ENCODE assay signal across 8 mouse cellular contexts in the genomic region with DNA sequence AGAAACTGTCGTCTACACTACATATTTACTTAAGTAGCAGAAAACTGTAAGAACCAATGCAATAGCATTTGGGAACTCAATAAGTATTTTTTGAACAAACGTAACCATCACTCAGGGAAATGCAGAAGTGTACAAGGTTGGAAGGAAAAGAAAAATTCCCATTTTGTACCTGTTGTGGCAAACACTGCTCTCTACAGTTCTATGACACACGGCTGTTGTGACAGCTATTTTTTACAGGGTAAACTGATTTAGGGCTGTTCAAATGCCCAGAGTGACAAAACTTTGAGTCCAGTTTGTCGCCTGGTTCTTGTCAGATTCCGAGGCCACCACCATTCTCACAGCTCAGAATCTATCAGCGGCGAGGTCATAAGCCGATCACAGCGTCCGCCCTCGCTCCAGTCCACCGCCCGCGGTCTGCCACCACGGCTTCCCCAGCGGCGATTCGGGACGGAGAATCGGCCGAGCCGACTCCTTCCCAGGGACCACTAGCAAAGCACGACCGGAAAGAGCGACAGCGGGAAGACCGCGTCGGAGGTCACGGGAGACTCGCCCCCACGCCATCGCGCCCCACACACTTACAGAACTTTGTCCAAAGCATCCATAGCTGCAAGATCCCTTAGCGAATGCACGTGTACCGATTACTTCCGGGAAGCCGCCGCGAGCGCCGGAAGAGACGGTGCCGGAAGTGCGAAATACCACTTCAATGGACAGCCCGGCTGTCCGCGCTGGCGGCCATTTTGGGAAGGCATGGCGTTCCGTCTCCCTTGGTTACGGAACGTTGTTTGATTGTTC. TPM values are rescaled to one million over a fixed set of nuclear protein-coding genes. Genes with fewer than 3 reads are reported as not detected.
DNase-seq lines count a peak whose midpoint lies in the region; ATAC-seq lines count a peak whose summit lies in the region.

A gene (minus strand): TSS at position 663 of the 792 bp plus-strand sequence.

- H3K4me3 ChIP-seq in heart, embryonic 11.5 days (ENCODE audit: low read depth, low read length) = peak within 1 kb of the TSS; percentile 71
- peak within 1 kb of the TSS; percentile 84 for H3K4me3 ChIP-seq in kidney, embryonic 16.5 days (ENCODE audit: low read length)
- H3K4me3 ChIP-seq in liver, embryonic 12.5 days = peak within 1 kb of the TSS; percentile 87
- H3K4me3 ChIP-seq in stomach, embryonic 15.5 days (replicated peaks) = peak within 1 kb of the TSS; percentile 87

- peak; percentile 96 for ATAC-seq in erythroblast, adult 5-6 weeks (replicated peaks; ENCODE audit: low FRiP score, poor library complexity, severe bottlenecking)
- ATAC-seq in heart, embryonic 11.5 days (replicated peaks; ENCODE audit: insufficient number of reproducible peaks, low FRiP score, low TSS enrichment) = peak; percentile 83; the same call in 1 of the 2 replicates
- peak; percentile 93 for ATAC-seq in kidney, embryonic 16.5 days (ENCODE audit: low FRiP score, low TSS enrichment)
- peak; percentile 88 for ATAC-seq in liver, embryonic 12.5 days
- peak; percentile 88 for ATAC-seq in stomach, embryonic 15.5 days (ENCODE audit: insufficient read depth, low FRiP score, low read depth)

- peak within 1 kb of the TSS; percentile 32; the same call in 1 of the 2 replicates for H3K27ac ChIP-seq in heart, embryonic 11.5 days (ENCODE audit: low read depth, low read length)
- H3K27ac ChIP-seq in kidney, embryonic 16.5 days (ENCODE audit: low read length) = peak within 1 kb of the TSS; percentile 73
- peak within 1 kb of the TSS; percentile 81 for H3K27ac ChIP-seq in liver, embryonic 12.5 days
- peak within 1 kb of the TSS; percentile 75 for H3K27ac ChIP-seq in stomach, embryonic 15.5 days

- peak; percentile 90 for DNase-seq in CD4-positive helper T cell, adult 2 months (ENCODE audit: low read depth, low spot score)
- peak; percentile 95 for DNase-seq in brain, adult 2 months (ENCODE audit: low read depth, low spot score)
- DNase-seq in natural killer cell, adult 2 months (ENCODE audit: low spot score in 2 of 2) = peak; percentile 70 to 79

- WGBS in heart, embryonic 11.5 days (ENCODE audit: insufficient replicate concordance) = 1% methylated on average over 54 of the region's 54 CpGs
- under 1% methylated on average over 54 of the region's 54 CpGs for WGBS in kidney, embryonic 16.5 days
- under 1% methylated on average over 54 of the region's 54 CpGs for WGBS in liver, embryonic 12.5 days (ENCODE audit: insufficient replicate concordance)
- WGBS in stomach, embryonic 15.5 days = under 1% methylated on average over 54 of the region's 54 CpGs

- peaks cover 15% of the 10 kb centered on the region for H3K36me3 ChIP-seq in heart, embryonic 11.5 days (ENCODE audit: control insufficient read depth, insufficient read depth, low read length)
- peaks cover 44% of the 10 kb centered on the region for H3K36me3 ChIP-seq in kidney, embryonic 16.5 days (ENCODE audit: insufficient read depth, low read length)
- H3K36me3 ChIP-seq in liver, embryonic 12.5 days = peaks cover 74% of the 10 kb centered on the region
- H3K36me3 ChIP-seq in stomach, embryonic 15.5 days = peaks cover 15% of the 10 kb centered on the region; the same call in 1 of the 2 replicates

- peak within 1 kb of the TSS; percentile 77 for H3K9ac ChIP-seq in heart, embryonic 11.5 days (ENCODE audit: low read depth, low read length)
- H3K9ac ChIP-seq in kidney, embryonic 16.5 days (replicated peaks; ENCODE audit: low read length) = peak within 1 kb of the TSS; percentile 78
- H3K9ac ChIP-seq in liver, embryonic 12.5 days = peak within 1 kb of the TSS; percentile 80
- peak within 1 kb of the TSS; percentile 53 for H3K9ac ChIP-seq in stomach, embryonic 15.5 days

- H3K4me1 ChIP-seq in heart, embryonic 11.5 days (ENCODE audit: control insufficient read depth, insufficient read depth, low read length) = no peaks in the 10 kb centered on the region
- H3K4me1 ChIP-seq in kidney, embryonic 16.5 days (ENCODE audit: insufficient read depth, low read length) = peaks cover 8% of the 10 kb centered on the region; the same call in 1 of the 2 replicates
- peaks cover 34% of the 10 kb centered on the region for H3K4me1 ChIP-seq in liver, embryonic 12.5 days
- H3K4me1 ChIP-seq in stomach, embryonic 15.5 days = no peaks in the 10 kb centered on the region

- peak within 1 kb of the TSS; percentile 76 for H3K4me2 ChIP-seq in heart, embryonic 11.5 days
- peak within 1 kb of the TSS; percentile 67 for H3K4me2 ChIP-seq in kidney, embryonic 16.5 days (replicated peaks; ENCODE audit: low read depth, low read length)
- H3K4me2 ChIP-seq in liver, embryonic 12.5 days = peak within 1 kb of the TSS; percentile 80
- H3K4me2 ChIP-seq in stomach, embryonic 15.5 days = peak within 1 kb of the TSS; percentile 69

- no peaks in the 10 kb centered on the region for H3K27me3 ChIP-seq in heart, embryonic 11.5 days (ENCODE audit: control insufficient read depth, insufficient read depth, low read length)
- H3K27me3 ChIP-seq in kidney, embryonic 16.5 days (ENCODE audit: insufficient read depth, low read length) = no peaks in the 10 kb centered on the region
- no peaks in the 10 kb centered on the region for H3K27me3 ChIP-seq in liver, embryonic 12.5 days (replicated peaks)
- H3K27me3 ChIP-seq in stomach, embryonic 15.5 days (replicated peaks) = no peaks in the 10 kb centered on the region

- no peaks in the 10 kb centered on the region for H3K9me3 ChIP-seq in heart, embryonic 11.5 days (replicated peaks; ENCODE audit: control insufficient read depth, low read length)
- no peaks in the 10 kb centered on the region for H3K9me3 ChIP-seq in kidney, embryonic 16.5 days (ENCODE audit: low read length)
- no peaks in the 10 kb centered on the region for H3K9me3 ChIP-seq in liver, embryonic 12.5 days (replicated peaks)
- no peaks in the 10 kb centered on the region for H3K9me3 ChIP-seq in stomach, embryonic 15.5 days

RNA-seq across cellular contexts. Expression of the gene that starts here (rescaled TPM):
- 24.6 and 26.8 TPM in 2 replicates for total RNA-seq in erythroblast, adult 5-6 weeks (2015; ENCODE audit: low replicate concordance)
- 24.8 and 31.6 TPM in 2 replicates for total RNA-seq in erythroblast, adult 5-6 weeks (2017; ENCODE audit: low replicate concordance)
- 44.1 and 54.0 TPM in 2 replicates for polyA plus RNA-seq in heart, embryonic 11.5 days (2014; fragmentation: Nextera tagmentation; extraction: Ambion mirVana)
- polyA plus RNA-seq in kidney, embryonic 16.5 days (2015; fragmentation: Nextera tagmentation; extraction: Ambion mirVana) = 61.1 and 71.0 TPM in 2 replicates
- 71.2 and 72.4 TPM in 2 replicates for polyA plus RNA-seq in liver, embryonic 12.5 days (2016; fragmentation: Nextera tagmentation; extraction: Ambion mirVana)
- polyA plus RNA-seq in stomach, embryonic 15.5 days (2015; fragmentation: Nextera tagmentation; extraction: Ambion mirVana) = 63.1 and 65.6 TPM in 2 replicates

Comparison
In these comparisons a context has a peak if more than half of its experiments do, and no peak if none do; other contexts are left out.
1. Peak in every context shown above with its lines: DNase-seq, ATAC-seq, H3K4me3 ChIP-seq and H3K27ac ChIP-seq.